Mouse (Mus musculus): ENCODE results near the gene Mbnl1.

DNA sequence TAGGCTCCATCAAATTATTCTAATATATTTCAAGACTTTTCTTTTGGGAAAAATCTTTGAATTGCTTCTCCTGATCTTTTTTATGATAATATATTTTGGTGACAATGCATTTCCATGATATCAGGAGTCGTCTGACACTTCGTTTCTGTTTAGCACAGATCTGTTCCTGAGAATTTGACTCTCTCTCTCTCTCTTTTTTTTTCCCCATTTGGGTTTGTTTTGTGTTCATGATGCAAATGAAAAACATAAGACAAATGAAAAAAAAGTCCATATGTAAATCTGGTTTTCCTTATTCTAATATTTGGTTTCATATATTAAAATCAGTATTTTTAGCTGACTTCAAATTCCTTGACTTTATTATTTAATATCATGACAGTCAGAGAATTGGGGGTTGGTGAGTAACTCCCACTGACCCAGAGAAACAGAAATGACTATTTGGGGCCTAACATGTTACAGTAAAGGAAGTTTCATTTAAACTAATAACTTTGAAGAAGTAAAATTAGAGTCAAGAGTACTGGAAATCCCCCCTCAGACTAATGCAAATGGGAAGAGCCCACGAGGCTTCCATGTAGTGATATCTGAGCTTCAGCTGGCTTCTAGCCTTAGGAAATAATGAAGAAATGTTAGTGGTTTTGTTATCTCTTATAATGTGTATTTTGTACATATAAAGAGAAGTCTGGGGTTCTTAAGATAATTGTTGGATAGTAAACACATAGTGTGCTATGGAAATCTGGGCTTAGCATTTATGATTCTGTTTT lies 65.8 kb downstream of the Mbnl1 start:
- TF ChIP-seq EP300 (IDR thresholded peaks at IDR 0.05; ENCODE audit: low read depth) (no peak), CTCF (IDR thresholded peaks at IDR 0.05; ENCODE audit: low read depth) (no peak)

Measured in heart, postnatal 0 days (tissue).